Mouse (Mus musculus) neural tube, embryonic 14.5 days (tissue): Measurements from ENCODE around the gene Ccdc124. TPM values are rescaled to one million over a fixed set of nuclear protein-coding genes. Genes with fewer than 3 reads are reported as not detected.
"Not testable (repeated sequence)": the region's sequence is repeated elsewhere in the genome, so short reads cannot be mapped to it uniquely, and the experiment has no call there.

Source experiments
- ATAC-seq: fragments of 200-750 bp; cut with Nextera tagmentation; 2 replicates; pipeline ENCODE4 v1.8.0; 2017; ENCODE audit warnings: low read depth, mild to moderate bottlenecking, moderate TSS enrichment, moderate library complexity
- H3K27ac ChIP-seq: fragments of 300-500 bp; sonication (generic); 2 replicates; pipeline ENCODE4 v1.5.1; 2014; ENCODE audit warnings: low read depth, mild to moderate bottlenecking, control low read depth, low read length, moderate library complexity, mixed read lengths
- H3K27me3 ChIP-seq: fragments of 300-500 bp; sonication (generic); 2 replicates; pipeline ENCODE4 v1.6.1; 2014; ENCODE audit warnings: low read length; ENCODE audit not compliant: control insufficient read depth, insufficient read depth
- H3K36me3 ChIP-seq: fragments of 300-500 bp; sonication (generic); 2 replicates; pipeline ENCODE4 v1.6.1; 2014; ENCODE audit warnings: low read length, mixed read lengths; ENCODE audit not compliant: control insufficient read depth, insufficient read depth
- H3K4me1 ChIP-seq: fragments of 300-500 bp; sonication (generic); 2 replicates; pipeline ENCODE4 v1.6.1; 2014; ENCODE audit warnings: low read length; ENCODE audit not compliant: control insufficient read depth, insufficient read depth
- H3K4me2 ChIP-seq: fragments of 300-500 bp; sonication (generic); 2 replicates; pipeline ENCODE4 v1.6.1; 2014; ENCODE audit warnings: mild to moderate bottlenecking, low read depth, low read length, control low read depth
- H3K4me3 ChIP-seq: fragments of 300-500 bp; sonication (generic); 2 replicates; pipeline ENCODE4 v1.5.1; 2014; ENCODE audit warnings: low read depth, low read length, control low read depth, mixed read lengths
- H3K9ac ChIP-seq: fragments of 300-500 bp; sonication (generic); replicated peaks from 2 replicates; pipeline ENCODE4 v1.6.1; 2014; ENCODE audit warnings: low read depth, mild to moderate bottlenecking, control low read depth, low read length, mixed read lengths
- H3K9me3 ChIP-seq: fragments of 300-500 bp; sonication (generic); 2 replicates; pipeline ENCODE4 v1.6.1; 2016; ENCODE audit warnings: low read length; ENCODE audit not compliant: control insufficient read depth
- WGBS: fragments of 180-500 bp; shearing (Covaris S2); extraction: QIAGEN DNeasy Blood & Tissue Kit; methylation state at CpG from one replicate; pipeline ENCODE4 v1.1.7; 2014; 5-methylcytosine and 5-hydroxymethylcytosine counted together
- polyA plus RNA-seq: library from polyadenylated mRNA; unstranded; fragments of >200 nt; fragmentation: Nextera tagmentation; extraction: Ambion mirVana; gene quantifications from 2 replicates; pipeline ENCODE4 v1.2.1, GENCODE M21; 2014

Gene Ccdc124
- polyA plus RNA-seq, 1 experiment from 2014 or later: 159 TPM

- no peak for ATAC-seq
- no peak overlapping the region for H3K9ac ChIP-seq
- no peaks in the 10 kb centered on the region for H3K9me3 ChIP-seq
- H3K36me3 ChIP-seq: no peaks in the 10 kb centered on the region
- H3K4me3 ChIP-seq: no peak overlapping the region
- H3K27me3 ChIP-seq: no peaks in the 10 kb centered on the region
- no peak overlapping the region for H3K4me2 ChIP-seq
- no peaks in the 10 kb centered on the region for H3K4me1 ChIP-seq
- H3K27ac ChIP-seq: no peak overlapping the region
- whole genome bisulfite sequencing: 93% methylated on average over 1 of the region's 1 CpGs
Measured at GRCm38 (mm10) chr8:70827796-70828195, 45.9 kb downstream of the Ccdc124 start.

- no peak overlapping the region for H3K27ac ChIP-seq
- no peak overlapping the region for H3K4me3 ChIP-seq
- H3K9ac ChIP-seq: no peak overlapping the region
- H3K36me3 ChIP-seq: no peaks in the 10 kb centered on the region
- H3K27me3 ChIP-seq: no peaks in the 10 kb centered on the region
- WGBS: 93% methylated on average over 2 of the region's 2 CpGs
- ATAC-seq: no peak
- H3K4me2 ChIP-seq: no peak overlapping the region
- no peaks in the 10 kb centered on the region for H3K4me1 ChIP-seq
- H3K9me3 ChIP-seq: no peaks in the 10 kb centered on the region
Measured at GRCm38 (mm10) chr8:70827010-70827409, 46.7 kb downstream of the Ccdc124 start.

DNA sequence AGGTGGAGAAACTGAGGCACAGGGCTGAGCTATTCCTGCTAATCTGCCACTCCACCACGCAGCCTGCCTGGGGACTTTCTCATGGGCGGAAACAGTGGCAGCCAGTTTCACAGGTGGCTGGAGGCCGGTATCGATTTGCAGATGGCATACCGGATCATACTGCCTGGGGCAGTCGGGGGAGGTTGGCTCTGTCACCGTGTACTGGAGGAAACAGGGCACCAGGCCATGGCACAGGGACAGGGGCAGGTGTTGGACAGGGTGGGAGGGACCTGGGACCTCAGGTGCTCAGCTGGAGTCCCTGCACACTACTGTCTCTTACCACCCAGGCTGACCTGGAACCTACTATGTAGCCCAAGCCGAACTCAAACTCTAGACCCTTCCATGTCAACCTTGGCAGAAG is 47.9 kb downstream of the Ccdc124 start:
- no peaks in the 10 kb centered on the region for H3K9me3 ChIP-seq
- H3K4me1 ChIP-seq: no peaks in the 10 kb centered on the region
- no peak for ATAC-seq
- no peaks in the 10 kb centered on the region for H3K36me3 ChIP-seq
- no peak overlapping the region for H3K4me2 ChIP-seq
- no peak overlapping the region for H3K9ac ChIP-seq
- no peaks in the 10 kb centered on the region for H3K27me3 ChIP-seq
- WGBS: 89% methylated on average over 8 of the region's 8 CpGs
- H3K4me3 ChIP-seq: no peak overlapping the region
- no peak overlapping the region for H3K27ac ChIP-seq

DNA sequence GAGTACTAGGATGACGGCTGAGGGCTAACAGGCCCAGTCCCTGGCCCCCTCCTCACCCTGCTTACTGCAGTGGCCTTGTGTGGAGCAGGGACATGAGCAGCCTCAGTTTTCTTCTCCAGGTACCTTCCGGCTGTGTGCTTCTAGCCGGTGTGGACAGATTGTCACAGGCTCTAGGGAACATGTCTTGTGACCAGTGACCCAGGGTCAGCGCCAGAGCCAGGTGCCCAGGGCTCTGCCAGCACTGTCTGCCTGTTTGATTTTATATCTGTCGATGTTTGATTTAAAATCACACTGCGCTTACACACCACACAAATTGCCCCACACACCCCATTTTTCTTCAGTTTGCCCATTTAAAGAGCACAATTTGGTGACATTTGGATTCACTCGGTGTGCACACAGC is 49.9 kb downstream of the Ccdc124 start:
- 77% methylated on average over 7 of the region's 7 CpGs for WGBS
- no peak for ATAC-seq
- Histone ChIP-seq H3K9ac (no peak overlapping the region), H3K4me1 (no peaks in the 10 kb centered on the region), H3K27me3 (no peaks in the 10 kb centered on the region), H3K36me3 (no peaks in the 10 kb centered on the region), H3K9me3 (no peaks in the 10 kb centered on the region), H3K27ac (no peak overlapping the region), H3K4me2 (no peak overlapping the region), H3K4me3 (no peak overlapping the region)

DNA sequence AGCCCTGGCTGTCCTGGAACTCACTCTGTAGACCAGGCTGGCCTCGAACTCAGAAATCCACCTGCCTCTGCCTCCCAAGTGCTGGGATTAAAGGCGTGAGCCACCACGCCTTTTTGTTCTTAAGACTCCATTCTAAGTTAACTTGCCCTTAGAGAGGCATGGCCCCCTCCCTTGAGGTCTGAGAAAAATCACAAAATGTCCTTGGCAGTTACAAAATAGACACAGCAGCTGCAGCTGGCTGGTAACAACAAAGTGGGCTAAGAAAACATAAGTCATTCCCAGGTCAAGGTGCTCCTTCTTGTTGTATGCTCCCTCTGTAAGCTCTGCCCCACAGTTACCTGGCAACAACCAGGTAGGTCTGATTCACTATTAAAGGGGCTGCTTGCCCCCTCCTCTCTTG is 51.1 kb downstream of the Ccdc124 start:
- H3K27ac ChIP-seq, H3K9me3 ChIP-seq, H3K4me2 ChIP-seq, H3K36me3 ChIP-seq, H3K4me1 ChIP-seq, H3K9ac ChIP-seq, ATAC-seq, H3K27me3 ChIP-seq, H3K4me3 ChIP-seq: not testable (repeated sequence)
- 84% methylated on average over 3 of the region's 3 CpGs for WGBS

GRCm38 (mm10) chr8:70821992-70822391 is 51.7 kb downstream of the Ccdc124 start:
- H3K4me2 ChIP-seq: no peak overlapping the region
- no peaks in the 10 kb centered on the region for H3K27me3 ChIP-seq
- no peak overlapping the region for H3K4me3 ChIP-seq
- H3K36me3 ChIP-seq: no peaks in the 10 kb centered on the region
- H3K9me3 ChIP-seq: no peaks in the 10 kb centered on the region
- H3K9ac ChIP-seq: no peak overlapping the region
- H3K27ac ChIP-seq: no peak overlapping the region
- no peak for ATAC-seq
- 48% methylated on average over 11 of the region's 11 CpGs for WGBS
- H3K4me1 ChIP-seq: no peaks in the 10 kb centered on the region

DNA sequence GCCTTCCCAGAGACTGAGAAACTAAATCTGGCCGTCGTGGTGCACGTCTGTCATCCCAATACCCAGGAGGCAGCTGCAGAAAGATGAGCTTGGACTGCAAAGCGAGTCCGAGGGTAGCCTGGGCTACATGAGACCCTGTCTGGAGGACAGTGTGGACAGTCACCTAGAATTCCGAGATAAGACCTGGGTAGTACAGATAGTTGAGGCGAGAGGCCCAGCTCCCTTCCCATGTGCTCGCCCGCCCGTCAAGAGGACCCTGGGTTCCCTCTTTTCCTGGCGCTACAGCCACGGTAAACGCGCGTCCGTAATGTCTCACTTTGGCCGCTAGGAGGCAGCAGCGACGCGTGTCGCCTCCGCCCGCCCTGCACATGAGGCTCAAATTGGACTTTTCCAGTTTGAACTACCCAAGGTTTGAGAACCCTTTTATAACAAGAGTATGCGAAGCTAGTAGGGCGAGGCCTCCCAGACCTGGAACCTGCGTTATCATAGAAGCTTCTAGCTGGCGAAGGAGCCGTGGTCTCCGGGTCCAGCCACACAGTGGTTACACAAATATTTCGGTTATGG is 52.3 kb downstream of the Ccdc124 start:
- H3K4me2 ChIP-seq: no peak overlapping the region
- ATAC-seq: peak; percentile 45
- H3K27ac ChIP-seq: no peak overlapping the region
- H3K9ac ChIP-seq: no peak overlapping the region
- no peaks in the 10 kb centered on the region for H3K4me1 ChIP-seq
- H3K36me3 ChIP-seq: no peaks in the 10 kb centered on the region
- no peaks in the 10 kb centered on the region for H3K27me3 ChIP-seq
- WGBS: 14% methylated on average over 30 of the region's 30 CpGs
- no peak overlapping the region for H3K4me3 ChIP-seq
- H3K9me3 ChIP-seq: no peaks in the 10 kb centered on the region

GRCm38 (mm10) chr8:70820101-70820935 is 53.4 kb downstream of the Ccdc124 start:
- Histone ChIP-seq H3K9me3 (no peaks in the 10 kb centered on the region), H3K36me3 (no peaks in the 10 kb centered on the region), H3K4me1 (no peaks in the 10 kb centered on the region), H3K9ac (no peak overlapping the region), H3K27ac (no peak overlapping the region), H3K4me2 (no peak overlapping the region), H3K27me3 (no peaks in the 10 kb centered on the region), H3K4me3 (no peak overlapping the region)
- 3% methylated on average over 31 of the region's 31 CpGs for WGBS
- ATAC-seq: peak; percentile 47; the same call in 1 of the 2 replicates
